Mouse (Mus musculus): Measurements from ENCODE around the gene Rrp12. TPM values are rescaled to one million over a fixed set of nuclear protein-coding genes. Genes with fewer than 3 reads are reported as not detected.
"Not testable (repeated sequence)": the region's sequence is repeated elsewhere in the genome, so short reads cannot be mapped to it uniquely, and the experiment has no call there.

Gene Rrp12
- polyA plus RNA-seq, 1 experiment from 2014 or later, result 13.7 TPM

DNA sequence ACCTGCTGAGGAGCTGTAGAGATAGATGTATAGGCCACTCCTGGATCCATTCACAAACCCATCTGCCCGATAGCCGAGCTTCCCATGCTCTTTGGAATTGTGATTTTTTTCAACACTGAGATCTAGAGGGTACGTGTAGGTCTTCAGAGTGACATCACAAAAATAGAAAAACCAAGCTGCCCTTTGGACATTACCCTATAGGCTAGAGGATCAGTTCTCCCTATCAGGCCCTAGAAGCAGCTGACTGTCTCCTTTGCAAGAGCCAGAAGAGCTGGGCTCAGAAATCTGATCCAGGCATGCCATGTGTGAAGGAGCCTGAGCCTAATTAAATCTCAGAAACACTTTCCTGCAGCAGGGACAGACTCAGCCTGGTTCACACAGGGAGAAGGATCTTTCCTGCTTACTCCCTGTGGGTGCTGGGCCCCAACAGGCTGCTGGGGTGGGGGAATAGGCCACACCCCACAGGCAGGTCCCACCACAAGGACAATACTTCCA lies 38.1 kb downstream of the Rrp12 start:
- no peak for ATAC-seq (ENCODE audit: borderline replicate concordance, extremely low read depth, low FRiP score, low TSS enrichment)
- no peak overlapping the region for H3K27ac ChIP-seq
- H3K4me3 ChIP-seq, result no peak overlapping the region
- H3K9me3 ChIP-seq, result no peaks in the 10 kb centered on the region
- H3K4me2 ChIP-seq, result no peak overlapping the region
- no peaks in the 10 kb centered on the region for H3K27me3 ChIP-seq
- H3K4me1 ChIP-seq, result no peaks in the 10 kb centered on the region
- WGBS, result 60% methylated on average over 3 of the region's 3 CpGs
- H3K9ac ChIP-seq, result no peak overlapping the region
- H3K36me3 ChIP-seq, result peaks cover 6% of the 10 kb centered on the region; the same call in 1 of the 2 replicates

DNA sequence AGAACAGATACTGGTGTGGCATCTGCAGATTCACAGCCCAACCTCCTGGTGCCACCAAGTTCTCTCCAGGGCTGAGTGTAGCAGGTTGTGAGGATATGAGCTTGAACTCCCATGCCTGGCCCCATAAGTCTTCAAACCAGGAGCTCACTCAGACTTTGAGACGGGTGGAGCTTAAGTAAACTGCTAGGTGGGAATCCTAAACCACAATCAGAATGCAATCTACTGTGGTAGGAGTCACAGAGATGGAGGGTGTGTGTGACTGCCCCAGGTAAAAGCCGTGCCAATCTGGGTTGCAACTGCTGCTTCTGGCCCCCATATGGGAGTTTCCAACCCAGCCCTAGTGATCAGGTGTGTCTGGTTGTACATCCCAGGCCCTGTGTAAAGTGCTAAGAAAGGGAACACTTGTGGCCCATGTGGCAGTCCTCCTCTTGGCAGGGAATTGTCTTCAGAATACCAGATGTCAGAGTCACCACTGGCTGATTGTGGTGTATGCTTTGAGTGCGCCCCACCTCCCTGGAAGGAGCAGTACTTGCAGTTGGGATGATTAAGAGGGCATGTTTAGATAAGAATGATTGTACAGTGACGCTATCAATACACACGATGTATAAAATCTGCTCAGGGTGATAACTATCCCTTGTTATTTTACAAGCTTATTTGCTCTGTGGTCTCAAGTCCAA lies 38.7 kb downstream of the Rrp12 start:
- no peaks in the 10 kb centered on the region for H3K9me3 ChIP-seq
- no peak for ATAC-seq (ENCODE audit: borderline replicate concordance, extremely low read depth, low FRiP score, low TSS enrichment)

DNA sequence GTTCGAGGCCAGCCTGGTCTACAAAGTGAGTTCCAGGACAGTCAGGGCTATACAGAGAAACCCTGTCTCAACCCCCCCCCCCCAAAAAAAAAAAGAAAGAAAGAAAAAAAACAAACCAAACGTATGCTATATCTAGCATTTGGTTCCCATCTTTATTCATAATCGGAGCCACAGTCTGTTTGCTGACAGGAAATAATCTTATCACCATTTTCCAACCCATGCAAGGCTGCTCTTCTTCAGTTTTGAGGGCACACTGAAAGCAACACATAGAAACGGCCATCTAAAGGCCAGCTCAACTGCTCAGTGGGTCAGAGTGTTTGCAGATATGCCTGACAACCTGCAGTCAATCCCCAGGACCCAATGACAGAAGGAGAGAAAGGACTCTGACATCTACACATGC lies 43.5 kb downstream of the Rrp12 start:
- Histone ChIP-seq H3K4me1 (peaks cover 14% of the 10 kb centered on the region), H3K9ac (no peak overlapping the region), H3K4me3 (no peak overlapping the region), H3K36me3 (no peaks in the 10 kb centered on the region), H3K4me2 (no peak overlapping the region), H3K27ac (no peak overlapping the region), H3K9me3 (no peaks in the 10 kb centered on the region), H3K27me3 (no peaks in the 10 kb centered on the region)
- no peak for ATAC-seq (ENCODE audit: borderline replicate concordance, extremely low read depth, low FRiP score, low TSS enrichment)
- 70% methylated on average over 4 of the region's 4 CpGs for WGBS

More for the DNA sequence above, 38.7 kb downstream of the Rrp12 start:
- H3K27me3 ChIP-seq, result no peaks in the 10 kb centered on the region
- no peak overlapping the region for H3K9ac ChIP-seq
- H3K4me3 ChIP-seq, result no peak overlapping the region
- no peak overlapping the region for H3K4me2 ChIP-seq
- no peaks in the 10 kb centered on the region for H3K4me1 ChIP-seq
- H3K27ac ChIP-seq, result no peak overlapping the region
- 49% methylated on average over 5 of the region's 5 CpGs for whole genome bisulfite sequencing
- peaks cover 3% of the 10 kb centered on the region; the same call in 1 of the 2 replicates for H3K36me3 ChIP-seq

DNA sequence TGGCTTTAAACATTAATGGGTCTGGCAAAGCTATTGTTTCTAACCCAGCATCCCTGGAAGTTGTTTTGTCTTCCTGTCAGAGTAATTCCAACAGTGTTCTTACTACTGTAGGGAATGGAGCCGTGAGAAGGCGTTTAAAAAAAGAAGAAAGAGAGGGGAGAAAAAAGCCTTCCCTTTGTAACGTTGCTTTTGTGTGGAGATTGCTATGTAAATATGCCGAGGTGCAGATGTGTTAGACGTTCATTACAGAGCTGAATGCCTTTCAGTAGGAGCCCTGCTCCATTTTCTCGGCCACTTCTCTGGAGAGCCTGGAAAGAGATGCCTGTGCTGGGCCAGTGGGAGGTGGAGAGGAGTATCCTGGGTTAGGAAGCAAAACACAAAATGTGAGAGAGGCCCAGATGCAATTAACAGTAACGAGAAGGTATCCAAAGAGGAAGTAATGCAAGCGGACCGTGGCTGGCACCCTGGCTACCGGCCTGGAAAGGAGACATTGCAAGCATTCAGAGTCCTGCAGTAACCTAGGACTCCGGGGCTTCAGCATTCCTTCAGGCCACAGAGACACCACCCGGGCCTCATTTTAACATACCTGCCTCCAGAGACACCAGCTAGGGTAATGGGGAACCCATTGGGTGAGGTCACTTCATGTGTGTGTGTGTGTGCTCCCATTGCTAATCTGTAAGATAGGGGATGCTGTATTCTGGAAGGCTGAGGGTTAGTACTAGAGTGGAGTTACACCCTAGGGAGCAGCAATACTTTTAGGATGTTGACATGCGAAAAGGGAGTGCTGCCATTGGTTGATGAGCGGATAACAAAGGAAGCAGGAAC lies 45.0 kb downstream of the Rrp12 start:
- H3K4me2 ChIP-seq, result no peak overlapping the region
- 33% methylated on average over 14 of the region's 14 CpGs for WGBS

DNA sequence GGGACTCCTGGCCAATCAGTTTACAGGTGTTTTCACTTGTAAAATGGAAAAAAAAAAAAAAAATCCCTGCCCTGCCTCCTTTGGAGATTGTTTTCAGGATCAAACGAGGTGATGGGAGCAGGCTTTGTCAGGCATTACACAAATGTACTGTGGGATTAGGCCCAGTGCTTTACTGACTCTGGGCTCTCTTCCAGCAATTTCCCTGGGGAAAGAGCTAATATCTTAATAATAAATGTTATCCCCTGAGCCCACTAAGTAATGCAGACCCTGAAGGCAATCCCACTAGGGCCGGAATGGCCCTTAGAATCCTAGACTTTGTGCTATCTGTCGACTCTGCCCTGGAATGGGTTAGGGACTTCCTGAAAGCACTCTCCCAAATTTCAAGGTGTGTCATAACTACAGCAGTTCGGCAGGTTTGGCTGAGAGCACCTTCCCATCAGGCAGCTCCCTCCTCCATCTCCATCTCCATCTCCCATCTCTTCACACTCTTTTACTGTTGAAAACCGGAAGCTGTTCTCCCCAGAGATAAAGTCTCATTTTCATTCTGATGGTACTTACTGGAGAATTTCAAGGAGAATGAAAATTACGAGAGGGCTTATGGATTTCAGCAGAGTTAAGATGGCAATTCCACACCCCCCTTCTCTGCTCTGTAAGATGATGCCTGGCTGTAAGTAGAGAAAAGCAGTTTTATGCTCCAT lies 45.8 kb downstream of the Rrp12 start:
- Histone ChIP-seq H3K4me3 (no peak overlapping the region), H3K9me3 (no peaks in the 10 kb centered on the region), H3K36me3 (no peaks in the 10 kb centered on the region), H3K4me2 (no peak overlapping the region), H3K4me1 (peaks cover 21% of the 10 kb centered on the region), H3K27ac (0 out of 2 replicates have a peak overlapping the region, but pooled peaks have one; percentile 25), H3K9ac (no peak overlapping the region), H3K27me3 (peaks cover 10% of the 10 kb centered on the region; the same call in 1 of the 2 replicates)
- no peak for ATAC-seq (ENCODE audit: borderline replicate concordance, extremely low read depth, low FRiP score, low TSS enrichment)
- whole genome bisulfite sequencing, result 33% methylated on average over 6 of the region's 6 CpGs

More for the DNA sequence above, 45.0 kb downstream of the Rrp12 start:
- Histone ChIP-seq H3K36me3 (no peaks in the 10 kb centered on the region), H3K27ac (peak overlapping the region; percentile 25), H3K4me3 (no peak overlapping the region), H3K4me1 (peaks cover 21% of the 10 kb centered on the region), H3K9me3 (no peaks in the 10 kb centered on the region), H3K9ac (no peak overlapping the region), H3K27me3 (peaks cover 7% of the 10 kb centered on the region; the same call in 1 of the 2 replicates)
- ATAC-seq (ENCODE audit: borderline replicate concordance, extremely low read depth, low FRiP score, low TSS enrichment), result no peak

DNA sequence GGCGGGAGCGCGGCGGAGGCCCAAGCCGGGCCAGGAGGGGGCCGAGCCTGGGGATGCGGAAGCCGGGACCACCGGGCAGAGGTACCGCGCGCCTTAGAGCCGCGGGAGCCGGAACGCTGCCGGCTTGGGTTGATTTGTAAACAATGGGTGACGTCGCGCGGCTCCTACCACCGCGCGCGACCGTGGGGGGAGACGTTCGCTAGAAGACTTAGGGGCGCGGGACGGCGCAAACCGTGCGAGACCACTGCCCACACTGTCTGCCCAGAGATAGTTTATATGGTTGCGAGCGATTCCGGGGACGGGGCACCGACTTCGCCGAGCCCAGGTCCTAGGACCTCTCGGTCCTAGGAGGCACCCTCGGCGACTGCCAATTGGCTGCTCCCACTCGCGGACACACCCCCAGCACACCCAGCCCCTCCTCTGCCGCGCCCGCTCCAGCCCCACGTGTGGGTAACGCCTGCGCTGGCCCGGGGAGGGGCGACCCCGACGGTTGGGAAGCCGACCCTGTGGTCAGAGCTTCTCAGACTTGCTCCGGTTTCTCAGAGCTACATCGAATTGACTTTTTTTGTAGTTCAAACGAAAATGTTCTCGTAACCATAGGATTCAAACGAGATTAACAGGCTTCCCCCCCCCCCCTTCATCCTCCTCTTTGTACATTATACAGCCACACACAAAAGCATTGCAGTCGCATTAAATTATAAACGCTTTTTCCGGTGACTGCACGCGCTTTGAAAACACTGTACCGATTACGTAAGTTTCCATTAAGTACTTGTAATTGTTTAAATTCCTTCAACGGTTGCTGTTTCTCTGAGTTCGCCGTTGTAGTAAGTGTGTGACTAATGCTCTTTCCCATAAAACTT lies 47.8 kb downstream of the Rrp12 start, which contains the start of gene Frat2:
TSS of gene Frat2 (minus strand) at position 141 of the 860 bp plus-strand sequence.
- H3K27ac ChIP-seq, result peak within 1 kb of the TSS; percentile 92
- peaks cover 10% of the 10 kb centered on the region; the same call in 1 of the 2 replicates for H3K27me3 ChIP-seq
- WGBS, result under 1% methylated on average over 71 of the region's 72 CpGs
- peak; percentile 97 for ATAC-seq (ENCODE audit: borderline replicate concordance, extremely low read depth, low FRiP score, low TSS enrichment)
- H3K36me3 ChIP-seq, result no peaks in the 10 kb centered on the region
- peak within 1 kb of the TSS; percentile 56 for H3K4me3 ChIP-seq
- peak within 1 kb of the TSS; percentile 93 for H3K4me2 ChIP-seq
- H3K4me1 ChIP-seq, result peaks cover 21% of the 10 kb centered on the region
- no peaks in the 10 kb centered on the region for H3K9me3 ChIP-seq
- H3K9ac ChIP-seq, result peak within 1 kb of the TSS; percentile 49

DNA sequence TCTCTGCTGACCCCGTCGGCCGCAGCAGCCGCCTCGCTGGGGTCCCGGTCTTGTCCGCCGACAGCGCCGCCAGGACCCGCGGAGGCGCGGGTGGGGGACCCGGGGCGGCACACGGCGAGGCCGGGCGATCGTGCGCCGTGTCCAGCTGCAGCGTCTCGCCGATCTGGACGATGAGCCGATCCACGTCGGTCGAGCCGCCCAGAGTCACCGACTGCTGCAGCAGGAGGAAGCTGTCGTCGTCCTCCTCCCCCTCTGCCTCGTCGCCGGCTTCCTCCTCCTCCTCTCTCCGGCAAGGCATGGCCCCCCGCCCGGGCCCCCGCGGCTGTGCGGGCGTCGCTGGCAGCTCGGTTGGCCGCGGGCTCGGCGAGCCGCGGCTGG lies 48.4 kb downstream of the Rrp12 start:
- Histone ChIP-seq H3K4me2 (peak overlapping the region; percentile 93), H3K27ac (peak overlapping the region; percentile 92), H3K4me3 (peak overlapping the region; percentile 56), H3K9ac (peak overlapping the region; percentile 49), H3K4me1 (peaks cover 21% of the 10 kb centered on the region)
- H3K36me3 ChIP-seq, H3K27me3 ChIP-seq, H3K9me3 ChIP-seq: not testable (repeated sequence)
- ATAC-seq (ENCODE audit: borderline replicate concordance, extremely low read depth, low FRiP score, low TSS enrichment), result peak; percentile 29; the same call in 1 of the 2 replicates
- WGBS, result 0% methylated on average over 33 of the region's 53 CpGs

DNA sequence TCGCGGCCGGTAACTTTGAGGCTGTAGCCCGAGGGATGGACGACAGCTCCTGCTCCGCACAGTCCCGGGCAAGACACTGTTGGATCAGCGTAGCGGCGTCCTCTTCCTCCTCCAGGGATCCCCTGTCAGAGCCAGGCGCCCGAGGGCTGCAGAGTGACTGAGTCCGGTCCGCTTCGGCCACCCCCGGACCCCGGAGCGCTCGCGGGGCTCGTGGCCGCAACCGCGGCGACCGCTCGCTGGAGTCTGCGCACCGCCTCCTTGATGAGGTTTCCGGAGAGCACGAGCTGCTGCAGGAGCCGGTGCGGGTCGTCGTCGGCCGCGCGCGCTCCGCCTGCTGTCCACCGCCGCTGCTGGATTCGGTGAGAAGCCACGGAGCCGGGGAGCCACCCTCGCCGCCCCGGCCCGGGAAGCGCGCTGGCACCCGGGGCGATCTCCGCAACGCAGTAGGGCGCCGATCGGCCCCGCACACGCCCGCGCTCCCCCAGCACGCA lies 48.8 kb downstream of the Rrp12 start:
- Histone ChIP-seq H3K9ac (peak overlapping the region; percentile 49), H3K4me2 (peak overlapping the region; percentile 93), H3K4me1 (peaks cover 21% of the 10 kb centered on the region), H3K36me3 (no peaks in the 10 kb centered on the region), H3K27ac (peak overlapping the region; percentile 92), H3K27me3 (peaks cover 10% of the 10 kb centered on the region; the same call in 1 of the 2 replicates), H3K4me3 (peak overlapping the region; percentile 56), H3K9me3 (no peaks in the 10 kb centered on the region)
- peak; percentile 9; the same call in 1 of the 2 replicates for ATAC-seq (ENCODE audit: borderline replicate concordance, extremely low read depth, low FRiP score, low TSS enrichment)
- under 1% methylated on average over 64 of the region's 64 CpGs for WGBS

DNA sequence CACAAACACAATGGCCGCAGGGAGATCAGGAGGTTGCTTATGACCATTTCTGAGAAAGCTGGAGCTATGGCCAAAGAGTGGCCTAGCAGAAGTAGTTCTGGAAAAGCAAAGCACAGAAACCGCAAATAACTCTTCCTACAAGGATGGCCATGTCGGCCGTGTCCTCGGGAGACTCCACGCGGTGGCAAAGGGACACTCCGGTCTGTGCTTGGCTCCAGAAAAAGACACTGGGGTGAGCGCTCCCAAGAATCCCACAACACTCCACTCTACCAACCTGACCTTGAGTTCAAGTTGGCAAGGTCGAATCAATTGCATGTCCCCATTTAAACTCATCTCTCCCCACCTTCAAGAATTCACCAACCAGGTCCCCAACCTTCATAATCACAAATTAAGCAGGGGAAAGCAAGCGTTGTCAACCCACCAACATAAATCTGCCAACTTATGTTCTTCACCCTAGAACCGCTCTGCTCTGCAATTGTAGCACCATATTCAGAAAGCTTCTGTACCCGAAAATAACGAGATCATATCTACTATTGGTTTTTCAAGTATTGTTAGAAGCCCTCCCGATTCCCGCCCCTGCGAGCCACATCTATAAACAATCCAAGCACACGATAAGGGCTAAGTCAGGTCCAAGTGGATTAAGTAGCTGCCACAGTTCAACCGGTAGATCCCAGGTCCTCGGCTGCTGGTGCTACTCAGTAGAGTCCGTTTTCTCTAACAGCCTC lies 49.4 kb downstream of the Rrp12 start:
- peaks cover 21% of the 10 kb centered on the region for H3K4me1 ChIP-seq
- H3K9me3 ChIP-seq, result no peaks in the 10 kb centered on the region
- no peaks in the 10 kb centered on the region for H3K36me3 ChIP-seq
- 12% methylated on average over 21 of the region's 21 CpGs for WGBS
- peak overlapping the region; percentile 49 for H3K9ac ChIP-seq
- peaks cover 10% of the 10 kb centered on the region; the same call in 1 of the 2 replicates for H3K27me3 ChIP-seq
- no peak overlapping the region for H3K27ac ChIP-seq
- no peak for ATAC-seq (ENCODE audit: borderline replicate concordance, extremely low read depth, low FRiP score, low TSS enrichment)
- H3K4me3 ChIP-seq, result peak overlapping the region; percentile 56
- H3K4me2 ChIP-seq, result peak overlapping the region; percentile 93

DNA sequence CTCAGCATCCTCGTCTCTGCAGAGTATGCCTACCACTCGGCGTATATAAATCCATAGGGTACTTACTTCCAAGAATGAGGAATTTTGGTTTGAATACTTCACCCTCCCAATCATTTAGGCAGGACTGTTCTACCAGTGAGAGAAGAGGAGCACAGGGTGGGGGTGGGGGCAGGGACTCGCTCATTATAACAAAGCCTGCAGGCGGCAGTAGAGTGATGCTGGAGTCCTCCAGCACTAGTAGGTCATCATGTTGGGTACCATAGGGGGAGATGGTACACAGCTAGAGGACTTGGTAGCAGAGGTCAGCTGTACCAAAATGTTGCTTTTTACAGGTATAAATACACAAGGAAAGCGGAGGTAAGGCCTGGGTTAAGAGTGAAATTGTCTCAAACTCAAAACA lies 51.6 kb downstream of the Rrp12 start:
- H3K4me1 ChIP-seq, result peaks cover 7% of the 10 kb centered on the region
- WGBS, result 83% methylated on average over 6 of the region's 6 CpGs
- no peak overlapping the region for H3K4me2 ChIP-seq
- H3K4me3 ChIP-seq, result no peak overlapping the region
- no peaks in the 10 kb centered on the region for H3K36me3 ChIP-seq
- ATAC-seq (ENCODE audit: borderline replicate concordance, extremely low read depth, low FRiP score, low TSS enrichment), result no peak
- H3K9ac ChIP-seq, result no peak overlapping the region
- peaks cover 18% of the 10 kb centered on the region; the same call in 1 of the 2 replicates for H3K27me3 ChIP-seq
- no peak overlapping the region for H3K27ac ChIP-seq
- H3K9me3 ChIP-seq, result no peaks in the 10 kb centered on the region

All from lung, embryonic 15.5 days (tissue).